Mouse (Mus musculus) common myeloid progenitor, adult 5-6 weeks (primary cell): ENCODE data around the gene Rhoq. TPM values are rescaled to one million over a fixed set of nuclear protein-coding genes. Genes with fewer than 3 reads are reported as not detected.

ENCODE experiments used
- ATAC-seq: replicated peaks from 2 replicates; pipeline ENCODE4 v1.8.0; 2016; ENCODE audit warnings: low read depth, mild to moderate bottlenecking, moderate TSS enrichment, inconsistent platforms; ENCODE audit not compliant: poor library complexity, severe bottlenecking
- total RNA-seq: library from RNA; stranded (forward); fragments of 200-1000, 187-1606 nt; gene quantifications from 2 replicates; pipeline ENCODE4 v1.2.3, GENCODE M21; 2017

The Rhoq gene
- total RNA-seq, 1 experiment from 2014 or later, result 5.6 TPM

- ATAC-seq, result no peak
Observed at GRCm38 (mm10) chr17:86986449-86987138, 23.7 kb downstream of the Rhoq start.

GRCm38 (mm10) chr17:86988161-86988560 lies 25.3 kb downstream of the Rhoq start:
- ATAC-seq, result no peak

DNA sequence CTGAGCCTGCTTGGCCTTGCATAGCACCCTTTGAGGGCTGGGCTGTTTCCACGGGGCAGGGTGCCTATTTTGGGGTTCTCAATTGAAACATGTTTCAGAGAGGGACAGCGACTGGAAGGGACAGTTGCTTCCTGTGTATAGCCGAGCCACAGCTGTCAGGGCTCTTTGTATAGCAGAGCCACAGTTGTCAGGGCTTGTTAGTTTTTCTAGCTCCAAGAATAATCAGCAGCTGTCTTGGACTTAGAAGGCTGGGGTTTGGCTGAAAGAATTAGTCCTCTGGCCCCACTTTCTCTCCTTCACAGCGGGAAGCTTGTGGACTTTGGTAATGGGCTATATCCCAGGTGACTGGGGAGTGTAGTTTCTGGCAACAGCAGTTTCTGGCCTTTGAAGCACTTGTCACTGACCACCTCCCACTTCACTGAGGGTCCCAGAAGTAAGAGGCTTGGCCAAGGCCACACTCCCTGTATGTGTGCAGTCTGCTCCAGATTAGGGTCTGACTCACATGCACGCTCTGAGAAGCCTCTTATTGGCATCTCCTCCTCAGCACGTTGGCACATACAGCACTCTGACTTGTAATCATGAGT lies 25.8 kb downstream of the Rhoq start:
- no peak for ATAC-seq

DNA sequence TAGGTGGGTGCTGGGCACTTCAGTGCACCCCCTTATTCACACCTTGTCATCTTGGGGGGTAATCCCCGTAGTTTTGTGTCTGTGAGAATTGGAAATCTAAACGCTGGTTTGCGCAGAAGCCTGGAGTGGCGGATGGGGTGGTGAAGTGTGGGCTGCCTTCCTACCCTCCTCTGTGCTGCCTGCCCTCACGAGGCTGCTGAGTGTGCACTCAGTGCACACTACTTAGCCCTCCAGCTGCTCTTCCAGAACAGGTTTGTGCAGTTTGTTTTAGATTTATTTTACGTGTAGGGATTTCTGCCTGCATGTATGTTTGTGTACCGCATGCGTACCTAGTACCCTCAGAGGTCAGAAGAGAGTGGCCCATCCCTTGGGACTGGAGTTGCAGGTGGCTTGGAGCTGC lies 28.4 kb downstream of the Rhoq start:
- no peak for ATAC-seq

DNA sequence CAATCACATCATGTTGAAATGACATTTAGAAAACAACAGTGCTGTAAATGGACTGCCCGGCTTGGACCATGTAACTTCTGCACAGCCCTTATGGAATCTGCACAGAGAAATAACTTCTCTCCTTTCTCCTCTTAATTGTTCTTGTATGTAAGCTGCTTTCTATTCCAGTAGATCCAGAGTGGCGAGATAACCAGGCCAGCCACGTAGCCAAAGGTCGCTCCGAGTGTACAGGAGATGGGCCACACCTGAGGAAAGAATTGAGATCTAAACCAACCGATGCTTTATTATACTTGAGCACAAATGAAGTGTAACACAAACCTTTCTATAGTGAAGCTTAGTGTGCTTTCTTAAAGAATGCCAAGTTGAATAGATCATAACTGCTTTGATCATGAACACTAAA lies 34.4 kb downstream of the Rhoq start:
- no peak for ATAC-seq

GRCm38 (mm10) chr17:87008950-87009349 lies 46.1 kb downstream of the Rhoq start:
- no peak for ATAC-seq

DNA sequence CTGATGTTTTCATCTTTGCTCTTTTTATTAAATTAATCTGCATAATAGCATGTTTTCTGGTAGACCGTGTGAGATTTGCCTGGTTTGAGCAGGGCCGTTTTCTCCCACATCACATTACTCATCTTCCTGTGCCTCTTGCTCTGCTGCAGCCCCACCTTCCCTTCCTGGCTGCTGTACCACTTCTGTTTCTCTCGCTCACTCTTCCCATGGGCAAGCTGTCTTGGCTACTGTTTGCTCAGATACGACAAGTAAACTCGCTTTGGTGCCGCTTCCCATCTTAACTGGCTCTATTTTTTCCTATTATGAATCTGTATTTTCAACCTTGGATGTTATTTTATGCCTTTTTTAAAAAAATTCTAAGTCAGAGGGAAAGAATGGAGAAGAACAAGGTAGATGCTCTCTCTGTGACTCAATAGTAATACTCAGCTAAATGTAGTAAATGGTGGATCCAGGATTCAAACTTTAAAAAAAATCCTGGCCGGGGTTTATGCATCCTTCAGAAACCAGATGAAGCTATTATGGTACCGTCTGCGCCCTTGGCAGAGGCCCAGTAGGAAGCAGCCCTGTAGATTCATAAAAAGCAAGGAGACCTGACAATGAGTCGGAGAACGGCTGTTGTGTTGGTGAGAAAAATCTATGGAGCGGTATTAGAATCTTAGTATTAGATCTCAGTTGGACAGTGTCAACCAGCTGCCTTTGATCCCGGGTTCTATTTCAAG lies 48.6 kb downstream of the Rhoq start:
- ATAC-seq, result no peak

- ATAC-seq, result no peak
Observed at GRCm38 (mm10) chr17:87019692-87020091, 56.8 kb downstream of the Rhoq start.

- ATAC-seq, result no peak
Observed at GRCm38 (mm10) chr17:87024491-87025242, 61.8 kb downstream of the Rhoq start.

GRCm38 (mm10) chr17:87025269-87025949 lies 62.5 kb downstream of the Rhoq start, which contains the start of the genes Pigf and Cript:
Gene Pigf (minus strand): TSS chr17:87025406.
Gene Cript (plus strand): TSS chr17:87025550.
- ATAC-seq, result peak; percentile 99

- ATAC-seq, result peak; percentile 93
Observed at GRCm38 (mm10) chr17:87036141-87037073, 73.5 kb downstream of the Rhoq start.

- no peak for ATAC-seq
Observed at GRCm38 (mm10) chr17:87038496-87038895, 75.6 kb downstream of the Rhoq start.

DNA sequence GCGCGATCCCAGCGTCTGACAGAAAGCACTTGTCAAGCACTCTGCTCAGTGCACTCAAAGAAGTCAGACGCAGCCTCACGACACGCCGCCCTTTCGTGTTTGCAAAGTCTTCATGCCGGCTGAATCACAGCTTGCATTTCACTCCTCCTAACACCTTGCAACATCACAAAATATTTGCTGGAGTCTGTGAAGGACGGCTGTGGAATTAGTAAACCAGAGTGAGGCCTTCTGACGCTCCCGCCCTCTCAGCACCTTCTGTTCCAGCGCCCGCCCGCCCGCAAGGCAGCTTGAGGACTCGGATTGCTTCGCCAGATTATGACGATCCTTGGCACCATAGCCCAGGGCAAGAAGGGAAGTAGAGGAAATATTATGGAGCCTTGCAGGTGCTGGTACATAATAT lies 78.9 kb downstream of the Rhoq start:
- ATAC-seq, result no peak

- ATAC-seq, result peak; percentile 99
Observed at GRCm38 (mm10) chr17:87044364-87044763, 81.5 kb downstream of the Rhoq start.

GRCm38 (mm10) chr17:87044796-87045195 lies 81.9 kb downstream of the Rhoq start:
- no peak for ATAC-seq
